Mouse (Mus musculus) liver, postnatal 0 days (tissue): ENCODE data around the gene Gm6034.

ENCODE experiments used
- CTCF ChIP-seq: sonication (generic); IDR thresholded peaks from 2 replicates; pipeline ENCODE4 v1.5.1; 2016; ENCODE audit warnings: antibody characterized with exemption, low read depth
- EP300 ChIP-seq: IDR thresholded peaks from 2 replicates; pipeline ENCODE4 v1.6.1; 2016; ENCODE audit warnings: antibody characterized with exemption, low read depth, mild to moderate bottlenecking

- TF ChIP-seq EP300 (no peak), CTCF (no peak)
Measured at GRCm38 (mm10) chr17:36000349-36000748, 42.4 kb upstream of the Gm6034 start.
